Mouse (Mus musculus) hematopoietic stem cell, adult 5-6 weeks (primary cell): ENCODE results near the gene Bend5. TPM values are rescaled to one million over a fixed set of nuclear protein-coding genes. Genes with fewer than 3 reads are reported as not detected.

ENCODE experiments used
- ATAC-seq, 2 experiments: fragments of 125-278 bp in 1 of 2; replicated peaks in 1 of 2; 2 replicates each; pipeline ENCODE4 v1.8.0; 2016 to 2017; ENCODE audit warnings: inconsistent platforms in 2 of 2, mild to moderate bottlenecking in 2 of 2, moderate number of reproducible peaks in 2 of 2, low read depth in 1 of 2, moderate TSS enrichment in 1 of 2; ENCODE audit not compliant: low FRiP score in 2 of 2, poor library complexity in 2 of 2, severe bottlenecking in 2 of 2, insufficient read depth in 1 of 2, low TSS enrichment in 1 of 2
- total RNA-seq: library from RNA; stranded (forward); fragments of 172-1452, 232-1000 nt; gene quantifications from 2 replicates; pipeline ENCODE4 v1.2.3, GENCODE M21; 2017

Bend5 gene
- total RNA-seq: 19.4 and 19.7 TPM in 2 replicates

DNA sequence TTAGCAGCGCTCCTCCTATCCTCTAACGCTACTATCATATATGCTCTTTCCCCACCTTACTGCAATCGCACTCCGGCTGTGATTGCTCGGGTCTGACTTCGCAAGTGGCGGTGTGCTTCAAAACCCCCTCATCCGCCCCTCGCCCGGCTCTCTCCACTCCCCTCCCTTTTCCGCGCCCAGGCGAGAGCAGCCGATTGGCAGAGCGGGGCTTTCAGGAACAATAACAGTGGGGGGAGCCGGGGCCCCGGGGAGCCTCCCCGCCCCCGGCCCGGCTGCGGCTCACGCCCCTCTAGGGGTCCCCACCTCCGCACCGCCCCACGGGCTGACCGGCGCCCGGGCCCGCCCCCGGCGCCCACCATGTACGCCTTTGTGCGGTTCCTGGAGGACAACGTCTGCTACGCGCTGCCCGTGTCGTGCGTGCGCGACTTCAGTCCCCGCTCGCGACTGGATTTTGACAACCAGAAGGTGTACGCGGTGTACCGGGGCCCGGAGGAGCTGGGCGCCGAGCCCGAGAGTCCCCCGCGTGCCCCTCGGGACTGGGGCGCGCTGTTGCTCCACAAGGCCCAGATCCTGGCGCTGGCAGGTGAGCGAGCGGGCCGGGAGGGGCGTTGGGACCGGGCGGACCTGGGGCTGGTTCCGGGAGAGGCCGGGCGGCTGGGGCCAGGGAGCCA, at the start of gene Bend5:
Gene Bend5, plus strand, starts transcription at position 189 of the 671 bp plus-strand sequence.
- ATAC-seq: peak; percentile 90

DNA sequence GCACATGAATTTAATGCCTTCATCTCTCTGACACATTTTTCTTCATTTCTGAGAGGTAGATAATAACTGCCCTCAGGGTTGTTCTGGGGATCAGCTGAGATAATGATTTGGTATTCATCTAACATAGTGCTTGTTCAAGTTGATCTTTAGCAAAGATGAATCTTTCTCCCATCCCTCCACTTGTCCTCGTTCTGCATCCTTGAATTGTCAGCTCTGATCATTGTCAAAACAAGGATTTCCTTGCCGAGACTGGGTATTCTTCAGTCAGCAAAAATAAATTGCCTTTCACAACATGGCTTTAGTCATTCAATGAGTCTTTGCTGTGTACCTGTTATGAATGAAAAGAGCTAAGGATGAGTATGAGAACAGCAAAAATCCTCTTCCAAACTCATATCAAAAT, 47.0 kb upstream of the Bend5 start:
- no peak for ATAC-seq

DNA sequence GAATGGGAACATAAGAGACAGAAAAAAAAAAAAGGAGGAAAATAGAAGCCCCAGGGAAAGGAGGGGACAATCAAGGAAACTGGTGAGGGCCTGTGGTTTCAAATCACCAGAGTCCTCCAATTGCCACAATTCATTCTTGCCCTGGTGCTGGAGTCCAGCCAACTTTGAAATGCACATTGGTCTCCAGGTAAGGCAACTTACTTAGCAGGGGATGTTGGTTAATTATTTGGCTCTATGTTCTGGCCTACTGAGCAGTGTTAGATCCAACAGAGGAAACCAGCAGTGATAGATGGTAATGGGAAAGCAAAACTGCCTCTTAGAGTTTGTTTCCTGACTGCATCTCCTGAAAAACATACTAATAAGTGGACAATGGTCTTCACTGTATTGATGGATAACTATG, 37.6 kb upstream of the Bend5 start:
- no peak for ATAC-seq

DNA sequence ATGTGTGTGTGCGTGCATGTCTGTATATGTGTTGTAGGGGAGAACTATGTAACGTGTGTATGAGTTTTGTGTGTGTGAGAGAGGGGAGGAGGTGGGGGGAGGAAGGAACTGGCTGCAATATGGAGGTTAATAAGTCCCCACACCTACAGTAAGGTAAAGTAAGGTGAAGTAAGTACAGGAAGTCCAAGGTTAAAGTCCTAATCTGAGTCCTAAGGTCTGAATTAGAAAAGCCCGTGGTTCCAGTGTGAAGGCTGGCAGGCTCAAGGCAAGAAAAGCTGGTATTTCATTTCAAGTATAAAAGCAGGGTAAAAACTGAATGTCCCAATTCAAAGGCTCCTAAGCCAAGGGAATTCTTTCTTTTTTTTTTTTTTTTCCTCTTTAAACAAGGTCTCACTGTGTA, 36.7 kb upstream of the Bend5 start:
- ATAC-seq: no peak

DNA sequence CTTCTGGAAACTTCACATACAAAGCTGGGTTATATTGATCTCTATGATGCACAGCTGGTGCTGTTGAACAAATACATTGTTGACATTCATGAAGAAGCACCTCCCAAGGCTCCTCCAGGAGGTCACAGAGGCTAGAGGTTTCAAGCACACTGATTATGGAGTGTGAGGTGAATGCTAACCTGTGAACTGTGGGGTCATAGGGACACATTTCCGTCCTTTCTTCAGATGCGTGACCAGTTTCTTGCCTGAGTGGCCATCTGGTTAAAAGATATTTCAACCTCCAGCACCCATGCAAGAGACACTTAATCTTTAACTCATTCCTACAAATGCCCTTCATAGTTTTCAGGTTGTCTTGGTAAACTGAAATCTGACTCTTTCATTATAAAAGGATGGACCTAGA, 31.7 kb upstream of the Bend5 start:
- no peak for ATAC-seq

DNA sequence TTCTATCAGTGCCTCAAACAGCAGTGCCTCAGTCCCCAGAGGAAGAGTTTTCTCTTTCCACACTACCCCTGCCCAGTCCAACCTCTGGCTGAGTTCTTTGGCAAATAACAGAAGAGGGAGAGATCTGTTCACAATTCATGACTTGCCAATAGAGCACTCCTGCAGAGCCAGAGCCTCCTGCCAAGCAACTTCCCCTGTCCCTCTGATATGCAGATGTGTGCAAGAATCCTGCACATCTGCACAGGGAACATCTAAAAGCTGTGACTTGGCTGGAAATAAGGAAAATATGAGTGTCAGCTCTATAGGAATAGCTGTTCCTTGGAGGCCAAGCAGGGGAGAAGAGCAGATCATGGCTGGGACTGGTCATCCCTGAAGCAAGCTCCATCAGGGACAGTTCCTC, 24.1 kb upstream of the Bend5 start:
- no peak for ATAC-seq

DNA sequence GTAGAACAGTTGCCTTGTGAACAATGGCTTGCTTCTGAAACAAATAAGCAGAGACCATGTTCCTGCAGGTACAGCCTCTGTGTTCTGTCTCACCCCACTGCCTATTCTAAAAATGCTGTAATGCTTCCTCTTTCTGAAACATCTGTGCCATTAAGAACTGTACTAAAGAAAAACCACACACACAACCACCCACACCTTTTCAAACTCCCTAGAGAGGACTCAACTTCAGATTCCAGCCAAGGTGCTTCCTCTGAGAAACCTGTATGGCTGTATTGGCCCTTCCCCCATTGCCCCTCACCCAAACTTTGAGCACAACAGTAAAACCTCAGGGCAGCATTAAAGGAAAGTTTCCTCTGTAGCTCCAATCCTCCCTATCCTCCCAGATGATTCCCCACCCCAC, 15.0 kb upstream of the Bend5 start:
- ATAC-seq: peak; percentile 80 to 84

DNA sequence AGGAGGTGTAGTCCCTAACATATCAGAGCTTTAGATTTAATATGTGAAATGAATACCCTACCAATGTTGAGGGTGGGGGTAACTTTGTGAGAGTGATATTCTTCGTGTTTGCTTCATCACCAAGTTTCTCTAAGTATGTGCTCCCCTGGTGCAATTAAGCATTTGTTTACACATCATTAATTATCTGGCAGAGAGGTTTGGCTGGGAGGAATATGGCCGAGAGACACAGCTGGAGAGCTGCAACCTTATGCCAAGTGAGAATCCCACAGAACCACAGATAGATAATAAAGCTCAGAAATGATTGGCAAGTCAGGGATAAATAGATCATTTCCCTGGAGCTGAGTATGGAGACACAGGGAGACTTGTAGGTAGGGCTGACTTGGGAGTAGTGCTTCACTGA, 14.1 kb upstream of the Bend5 start:
- ATAC-seq: no peak

DNA sequence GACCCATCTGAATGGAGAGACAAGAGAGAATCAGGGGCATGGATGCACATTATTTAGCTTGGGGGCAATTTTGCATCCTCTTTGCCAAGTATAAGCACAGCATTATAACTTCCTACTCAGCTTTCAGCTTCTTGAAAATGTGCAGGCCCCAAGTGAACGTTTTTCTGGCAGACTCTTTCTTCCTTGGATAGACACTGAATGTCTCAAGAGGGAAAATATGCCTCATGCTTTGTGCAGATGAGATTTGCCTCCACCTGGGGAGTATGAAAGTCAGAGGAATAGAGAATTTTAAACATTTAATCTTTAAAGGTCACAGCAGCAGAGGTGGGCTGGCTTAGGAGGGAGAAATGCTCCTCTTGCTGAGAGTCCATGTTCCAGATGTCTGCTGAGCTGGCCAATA, 11.6 kb upstream of the Bend5 start:
- ATAC-seq: no peak

DNA sequence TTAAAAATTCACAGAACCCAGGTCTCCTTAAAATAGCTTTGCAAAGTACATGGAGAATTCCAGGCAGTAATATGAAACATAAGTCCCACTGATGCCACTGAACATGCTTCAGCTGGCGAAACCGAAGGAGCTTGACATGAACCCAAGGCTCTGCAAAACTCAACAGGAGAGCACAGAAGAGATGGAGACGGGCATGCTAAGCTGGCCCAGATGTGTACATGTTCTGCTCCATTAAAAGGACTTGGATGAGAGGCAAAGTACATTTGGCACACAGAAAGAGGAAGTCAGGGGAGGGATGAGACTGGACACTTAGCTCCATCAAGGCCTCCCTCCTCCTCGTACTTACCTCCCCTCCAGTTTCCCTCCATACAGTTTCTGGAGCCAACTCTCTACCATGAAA, 4.1 kb upstream of the Bend5 start:
- ATAC-seq: no peak

DNA sequence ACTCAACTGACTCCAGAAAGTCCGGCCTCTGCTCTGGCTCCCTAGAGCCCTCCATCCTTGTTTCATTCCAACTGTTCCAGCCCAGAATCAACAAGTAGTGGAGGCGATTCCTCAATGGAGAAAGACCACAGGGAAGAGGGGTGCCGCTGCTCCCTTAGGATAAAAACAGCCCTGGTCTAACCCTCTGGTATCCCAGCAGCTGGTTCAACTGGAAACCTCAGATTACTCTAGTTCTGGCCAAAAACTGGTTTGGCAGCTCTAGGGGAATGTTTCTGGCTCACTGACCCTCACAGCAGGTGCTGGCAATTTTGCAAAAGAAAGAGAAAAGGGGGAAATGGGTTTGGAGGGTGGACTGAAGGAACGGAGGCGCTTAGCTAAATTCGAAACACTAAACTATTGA, 407 bp upstream of the Bend5 start:
- no peak; a peak in 1 of 4 replicates for ATAC-seq

DNA sequence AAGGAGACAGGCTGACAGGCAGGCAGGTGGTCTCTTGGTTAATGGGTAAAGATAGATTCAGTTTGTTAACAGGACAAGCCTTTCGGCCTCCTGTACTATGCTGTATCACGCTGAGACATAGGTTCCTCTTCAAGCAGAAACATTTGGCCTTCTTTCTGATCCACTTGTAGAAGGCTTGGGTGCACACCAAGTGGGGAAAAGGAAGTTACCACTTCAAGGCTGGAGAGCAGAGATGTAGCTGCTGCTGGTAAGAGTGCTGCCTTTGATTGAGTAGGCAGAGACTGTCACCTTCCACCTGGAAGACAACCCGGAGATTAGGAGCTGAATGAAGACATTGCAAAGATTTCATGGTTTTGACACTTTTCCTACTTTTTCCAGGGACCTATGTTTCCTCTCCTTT, 1.3 kb downstream of the Bend5 start:
- ATAC-seq: peak; percentile 46 to 72

DNA sequence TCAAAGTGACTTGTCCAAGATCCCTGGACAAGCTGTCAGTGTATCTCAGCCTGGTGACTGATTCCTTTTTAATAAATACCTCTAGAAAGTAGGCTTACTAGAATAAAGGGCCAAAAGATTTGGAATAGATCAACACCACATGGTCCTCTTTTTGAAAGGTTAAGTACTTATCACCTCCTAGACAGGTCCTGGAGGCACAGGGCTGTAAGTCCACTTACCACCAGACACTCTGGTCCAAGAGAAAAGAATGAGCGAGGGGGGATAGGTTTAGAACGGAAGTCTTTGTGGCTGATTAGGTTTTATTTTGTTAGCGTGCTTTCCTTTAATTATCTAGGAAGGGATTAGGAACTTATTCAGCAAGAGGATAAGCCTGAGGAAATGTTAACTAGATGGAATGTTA, 1.7 kb downstream of the Bend5 start:
- ATAC-seq: no peak

DNA sequence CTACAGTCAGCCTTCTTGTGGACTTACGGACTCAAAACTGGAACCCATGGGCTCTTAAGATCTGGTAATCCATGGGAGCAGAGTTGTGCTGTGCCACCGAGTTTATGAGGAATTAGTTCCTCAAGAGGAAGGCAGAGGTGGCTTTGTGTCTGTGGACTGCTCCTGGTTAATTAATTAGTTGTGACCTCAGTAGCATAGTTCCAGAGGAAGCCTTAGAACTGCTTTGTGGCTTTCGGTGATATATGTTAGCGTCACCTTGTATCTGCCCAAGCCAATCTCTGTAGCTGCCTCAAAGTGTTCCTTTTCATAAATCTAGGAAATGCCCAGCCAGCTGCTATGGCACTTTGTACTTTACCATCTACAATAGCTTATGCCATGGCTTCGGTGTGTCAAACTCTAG, 2.9 kb downstream of the Bend5 start:
- ATAC-seq: no peak

DNA sequence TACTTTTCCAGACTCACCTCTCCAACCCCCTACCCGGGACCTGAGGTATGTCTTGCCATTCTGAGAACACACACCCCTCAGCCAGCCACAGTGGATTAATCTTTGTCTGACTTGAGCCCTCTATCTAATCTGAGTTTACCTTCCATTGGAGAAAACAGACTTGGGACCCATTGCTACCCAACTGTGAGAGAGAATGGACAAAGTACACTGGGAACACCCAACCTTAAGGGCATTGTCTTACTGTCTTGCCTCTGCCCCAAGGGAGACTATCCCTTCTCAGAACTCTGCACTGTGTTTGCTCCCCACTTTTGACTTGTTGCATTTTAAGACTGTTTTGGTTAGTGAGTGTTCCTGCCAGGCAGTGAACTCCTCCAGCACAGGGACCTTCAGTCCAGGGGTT, 4.7 kb downstream of the Bend5 start:
- ATAC-seq: no peak

DNA sequence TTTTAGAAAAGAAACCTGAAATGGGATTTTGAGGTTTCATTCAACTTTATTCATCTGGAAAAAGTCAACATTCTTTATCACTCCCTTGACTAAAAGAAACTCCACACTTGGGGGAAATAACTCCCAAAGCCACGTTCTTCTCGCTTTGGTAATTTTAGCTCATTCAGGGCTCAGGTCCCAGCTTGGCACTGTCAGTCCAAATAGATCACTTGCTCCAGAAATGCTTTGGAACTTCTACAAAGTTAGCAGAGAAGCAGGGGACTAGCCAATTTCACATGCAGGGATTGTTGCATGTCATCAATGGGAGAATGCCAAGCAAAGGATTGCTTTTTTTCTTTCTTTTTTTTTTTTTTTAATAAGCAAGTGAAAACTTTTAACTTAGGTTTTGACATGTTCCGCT, 5.2 kb downstream of the Bend5 start:
- ATAC-seq: no peak

DNA sequence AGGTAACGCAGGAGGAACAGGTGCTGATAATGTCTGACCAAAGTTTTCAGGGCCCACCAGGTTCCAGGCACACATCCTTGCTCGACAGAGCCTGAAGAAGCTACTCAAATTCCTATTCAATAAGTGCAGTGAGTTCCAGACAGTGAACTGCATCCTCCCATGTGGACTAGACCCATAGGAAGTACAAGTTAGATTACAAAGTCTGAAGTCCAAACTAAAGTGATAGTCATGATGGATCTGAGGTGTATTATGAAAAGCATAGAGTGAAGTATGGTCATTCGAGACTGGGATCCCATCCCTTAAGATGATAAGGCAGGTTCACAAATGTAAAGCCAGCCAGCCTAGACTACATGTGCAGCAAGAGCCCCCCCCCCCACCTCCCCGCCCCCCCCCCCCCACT, 6.1 kb downstream of the Bend5 start:
- no peak for ATAC-seq

DNA sequence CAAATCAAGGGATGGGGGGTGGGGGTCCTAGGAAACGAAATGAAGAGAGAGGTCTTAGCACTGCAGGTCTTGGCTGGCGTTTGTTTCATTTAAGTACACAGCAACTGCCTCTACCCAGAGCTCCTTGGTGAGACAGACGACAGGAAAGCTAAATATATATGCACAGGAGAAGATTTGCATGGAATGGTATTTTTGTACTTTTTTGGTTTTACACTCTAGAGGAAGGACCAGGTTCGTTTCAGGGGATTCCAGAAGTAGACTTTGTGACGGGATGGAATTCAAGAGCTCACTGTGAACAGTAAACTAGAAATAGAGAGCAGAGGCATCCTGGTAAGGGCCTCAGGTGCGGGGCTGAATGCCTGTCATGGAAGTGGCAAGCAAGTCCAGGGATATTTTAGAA, 7.0 kb downstream of the Bend5 start:
- ATAC-seq: no peak

DNA sequence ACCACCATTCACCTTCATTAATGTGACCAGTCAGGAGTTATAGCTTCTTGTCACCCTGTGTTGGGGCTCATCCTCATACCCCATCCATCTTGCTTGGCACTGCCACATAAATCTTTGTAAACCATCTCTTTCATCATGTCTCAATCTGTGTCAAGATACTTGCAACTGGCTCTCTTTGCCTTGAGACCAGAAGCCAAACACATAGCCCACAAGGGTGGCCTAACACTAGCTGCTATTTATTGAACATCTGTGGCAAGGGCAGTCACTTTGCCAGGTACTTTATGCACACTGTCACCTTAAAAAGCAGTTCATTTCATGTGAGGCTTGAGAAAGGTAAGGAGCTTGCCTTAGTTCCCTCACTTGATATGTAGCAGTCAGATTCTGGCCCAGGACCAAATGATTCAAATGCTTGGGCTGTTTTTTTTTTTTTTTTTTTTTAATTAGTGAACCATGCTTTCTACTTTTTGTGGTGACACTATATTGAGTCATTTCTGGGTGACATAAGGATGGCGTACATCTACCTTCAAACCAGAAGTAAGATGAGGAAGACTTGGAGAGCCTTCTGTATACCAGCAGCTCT, 9.7 kb downstream of the Bend5 start:
- ATAC-seq: no peak
